12 mouse cellular contexts compared by ENCODE assay signal in the genomic region with DNA sequence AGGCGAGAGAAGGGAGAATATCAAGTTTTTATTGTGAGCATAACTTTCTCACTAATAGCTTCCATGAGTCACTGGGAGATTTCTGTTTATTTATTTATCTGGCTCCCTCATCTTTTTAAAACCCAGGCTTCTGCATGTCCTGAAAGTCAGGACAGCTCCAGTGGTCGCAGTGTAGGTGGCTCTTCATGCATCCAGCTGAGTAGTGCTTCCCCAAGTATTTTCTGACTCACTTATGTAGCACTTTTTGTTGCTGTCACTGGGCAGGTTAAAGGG.
A peak's percentile ranks its signal among the peaks of the same experiment; 100 is the strongest.
DNase-seq lines count a peak whose midpoint lies in the region; ATAC-seq and TF ChIP-seq lines count a peak whose summit lies in the region.
"Had no signal": no experiment of that assay in that cellular context is flagged by ENCODE, and none has a peak within 500 bp of the region (broad histone marks: within the 10 kb centered on the region; RNA-seq: fewer than 3 reads in every experiment).

No protein-coding gene starts in this region.

- H3K4me2 ChIP-seq in hindbrain, embryonic 16.5 days (ENCODE audit: low read length) = no peak overlapping the region
- H3K4me2 ChIP-seq in hindbrain, embryonic 13.5 days = no peak overlapping the region
- H3K4me2 ChIP-seq in lung, embryonic 16.5 days (ENCODE audit: low read depth, low read length) = peak overlapping the region; percentile 17; the same call in 1 of the 2 replicates
- H3K4me2 ChIP-seq in embryonic facial prominence, embryonic 14.5 days (ENCODE audit: low read depth, low read length) = peak overlapping the region; percentile 25; the same call in 1 of the 2 replicates
- peak overlapping the region; percentile 95 for H3K4me2 ChIP-seq in myocyte (ENCODE audit: low read depth)
- H3K4me2 ChIP-seq: liver, embryonic 15.5 days; neural tube, embryonic 12.5 days had no signal

- H3ac ChIP-seq in myocyte (ENCODE audit: control insufficient read depth, insufficient read length) = no peak overlapping the region

- DNase-seq in lung, postnatal 25 days (ENCODE audit: low spot score) = no peak
- no peak for DNase-seq in embryonic facial prominence, embryonic 14.5 days (ENCODE audit: low spot score)
- DNase-seq in left cerebral cortex, adult 9 months (ENCODE audit: low spot score in 2 of 2) = no peak
- DNase-seq in frontal cortex, postnatal 10 days (ENCODE audit: low spot score in 2 of 2) = no peak
- DNase-seq: kidney, postnatal 36 days had no signal

- no peak for ATAC-seq in hindbrain, embryonic 16.5 days
- no peak for ATAC-seq in hindbrain, embryonic 13.5 days (ENCODE audit: low FRiP score)
- no peak for ATAC-seq in lung, embryonic 16.5 days (ENCODE audit: low read depth)
- no peak for ATAC-seq in embryonic facial prominence, embryonic 14.5 days (ENCODE audit: low read depth)

- no peaks in the 10 kb centered on the region for H3K36me3 ChIP-seq in hindbrain, embryonic 16.5 days (ENCODE audit: control insufficient read depth, insufficient read depth, low read length)
- no peaks in the 10 kb centered on the region for H3K36me3 ChIP-seq in hindbrain, embryonic 13.5 days
- no peaks in the 10 kb centered on the region for H3K36me3 ChIP-seq in lung, embryonic 16.5 days (ENCODE audit: control insufficient read depth, insufficient read depth, low read length)
- H3K36me3 ChIP-seq in embryonic facial prominence, embryonic 14.5 days (ENCODE audit: control insufficient read depth, insufficient read depth, low read length) = no peaks in the 10 kb centered on the region
- no peaks in the 10 kb centered on the region for H3K36me3 ChIP-seq in myocyte (ENCODE audit: control insufficient read depth, insufficient read depth)
- H3K36me3 ChIP-seq: liver, embryonic 15.5 days; neural tube, embryonic 12.5 days had no signal

- no peak overlapping the region for H3K9ac ChIP-seq in hindbrain, embryonic 16.5 days (ENCODE audit: low read depth, low read length)
- H3K9ac ChIP-seq in hindbrain, embryonic 13.5 days = no peak overlapping the region
- H3K9ac ChIP-seq in lung, embryonic 16.5 days (ENCODE audit: low read length) = no peak overlapping the region
- H3K9ac ChIP-seq in embryonic facial prominence, embryonic 14.5 days (ENCODE audit: low read depth, low read length) = no peak overlapping the region
- H3K9ac ChIP-seq: liver, embryonic 15.5 days; neural tube, embryonic 12.5 days had no signal

- no peaks in the 10 kb centered on the region for H3K27me3 ChIP-seq in hindbrain, embryonic 16.5 days (replicated peaks; ENCODE audit: control insufficient read depth, insufficient read depth, low read length)
- no peaks in the 10 kb centered on the region for H3K27me3 ChIP-seq in hindbrain, embryonic 13.5 days
- H3K27me3 ChIP-seq in lung, embryonic 16.5 days (ENCODE audit: control insufficient read depth, insufficient read depth, low read depth, low read length) = no peaks in the 10 kb centered on the region
- no peaks in the 10 kb centered on the region for H3K27me3 ChIP-seq in embryonic facial prominence, embryonic 14.5 days (replicated peaks; ENCODE audit: control insufficient read depth, insufficient read depth, low read length)
- H3K27me3 ChIP-seq in myocyte (ENCODE audit: control insufficient read depth, insufficient read depth, insufficient read length) = no peaks in the 10 kb centered on the region
- H3K27me3 ChIP-seq: liver, embryonic 15.5 days; neural tube, embryonic 12.5 days had no signal

- peaks cover 21% of the 10 kb centered on the region for H3K4me1 ChIP-seq in hindbrain, embryonic 16.5 days (ENCODE audit: control insufficient read depth, insufficient read depth, low read depth, low read length)
- peaks cover 46% of the 10 kb centered on the region for H3K4me1 ChIP-seq in hindbrain, embryonic 13.5 days (replicated peaks)
- peaks cover 67% of the 10 kb centered on the region for H3K4me1 ChIP-seq in lung, embryonic 16.5 days (replicated peaks; ENCODE audit: control insufficient read depth, insufficient read depth, low read length)
- peaks cover 62% of the 10 kb centered on the region for H3K4me1 ChIP-seq in embryonic facial prominence, embryonic 14.5 days (ENCODE audit: control insufficient read depth, insufficient read depth, low read length)

- 76% methylated on average over 2 of the region's 2 CpGs for WGBS in hindbrain, embryonic 16.5 days
- WGBS in hindbrain, embryonic 13.5 days = 78% methylated on average over 2 of the region's 2 CpGs
- 39% methylated on average over 2 of the region's 2 CpGs for WGBS in lung, embryonic 16.5 days
- 38% methylated on average over 2 of the region's 2 CpGs for WGBS in embryonic facial prominence, embryonic 14.5 days

- H3K27ac ChIP-seq in hindbrain, embryonic 16.5 days (ENCODE audit: low read depth, low read length) = peak overlapping the region; percentile 32; the same call in 1 of the 2 replicates
- no peak overlapping the region for H3K27ac ChIP-seq in hindbrain, embryonic 13.5 days
- H3K27ac ChIP-seq in lung, embryonic 16.5 days (ENCODE audit: low read length) = peak overlapping the region; percentile 93
- peak overlapping the region; percentile 70 for H3K27ac ChIP-seq in embryonic facial prominence, embryonic 14.5 days (replicated peaks; ENCODE audit: low read depth, low read length)
- H3K27ac ChIP-seq: liver, embryonic 15.5 days; neural tube, embryonic 12.5 days had no signal

- peaks cover 42% of the 10 kb centered on the region for H3K79me2 ChIP-seq in myocyte (ENCODE audit: control insufficient read depth, insufficient read depth)

- H3K9me3 ChIP-seq in hindbrain, embryonic 16.5 days (ENCODE audit: control insufficient read depth, low read length) = no peaks in the 10 kb centered on the region
- no peaks in the 10 kb centered on the region for H3K9me3 ChIP-seq in hindbrain, embryonic 13.5 days
- H3K9me3 ChIP-seq in lung, embryonic 16.5 days (ENCODE audit: control insufficient read depth, low read length) = no peaks in the 10 kb centered on the region
- H3K9me3 ChIP-seq in embryonic facial prominence, embryonic 14.5 days (ENCODE audit: control insufficient read depth, low read length) = no peaks in the 10 kb centered on the region
- H3K9me3 ChIP-seq: liver, embryonic 15.5 days; neural tube, embryonic 12.5 days had no signal

- no peak for TF ChIP-seq POLR2A in myocyte (IDR thresholded peaks at IDR 0.05; ENCODE audit: insufficient read length, low read depth)

- no peak overlapping the region for H3K4me3 ChIP-seq in hindbrain, embryonic 16.5 days (ENCODE audit: low read length)
- no peak overlapping the region for H3K4me3 ChIP-seq in hindbrain, embryonic 13.5 days
- no peak overlapping the region for H3K4me3 ChIP-seq in lung, embryonic 16.5 days (ENCODE audit: low read length)
- H3K4me3 ChIP-seq in embryonic facial prominence, embryonic 14.5 days (ENCODE audit: low read depth, low read length) = no peak overlapping the region
- no peak overlapping the region for H3K4me3 ChIP-seq in myocyte
- H3K4me3 ChIP-seq: left cerebral cortex, adult 2 months; liver, embryonic 15.5 days; neural tube, embryonic 12.5 days had no signal

TF ChIP-seq in myocyte, 11 proteins besides CTCF, POLR2A, EP300 and RAD21:
- TF ChIP-seq MYOG (IDR thresholded peaks at IDR 0.05; ENCODE audit: control insufficient read depth in 1 of 3, insufficient read depth in 1 of 3, insufficient read length in 2 of 3, low read depth in 2 of 3) (peak in 1 of 3 experiments; percentile 9), E2F4 (IDR thresholded peaks at IDR 0.05; ENCODE audit: insufficient read depth) (no peak)

Comparison
In these comparisons a context has a peak if more than half of its experiments do, and no peak if none do; other contexts are left out.
1. H3K4me2 ChIP-seq: peak in lung, embryonic 16.5 days (single experiment), embryonic facial prominence, embryonic 14.5 days (single experiment) and myocyte (single experiment); none in hindbrain, embryonic 16.5 days (single experiment) and hindbrain, embryonic 13.5 days (single experiment).